Mouse (Mus musculus): ENCODE data around the gene AC109138.7. TPM values are rescaled to one million over a fixed set of nuclear protein-coding genes. Genes with fewer than 3 reads are reported as not detected.
A peak's percentile ranks its signal among the peaks of the same experiment; 100 is the strongest.
"Not testable (repeated sequence)": the region's sequence is repeated elsewhere in the genome, so short reads cannot be mapped to it uniquely, and the experiment has no call there.

AC109138.7 gene
- polyA plus RNA-seq, 1 experiment from 2014 or later, result not detected

DNA sequence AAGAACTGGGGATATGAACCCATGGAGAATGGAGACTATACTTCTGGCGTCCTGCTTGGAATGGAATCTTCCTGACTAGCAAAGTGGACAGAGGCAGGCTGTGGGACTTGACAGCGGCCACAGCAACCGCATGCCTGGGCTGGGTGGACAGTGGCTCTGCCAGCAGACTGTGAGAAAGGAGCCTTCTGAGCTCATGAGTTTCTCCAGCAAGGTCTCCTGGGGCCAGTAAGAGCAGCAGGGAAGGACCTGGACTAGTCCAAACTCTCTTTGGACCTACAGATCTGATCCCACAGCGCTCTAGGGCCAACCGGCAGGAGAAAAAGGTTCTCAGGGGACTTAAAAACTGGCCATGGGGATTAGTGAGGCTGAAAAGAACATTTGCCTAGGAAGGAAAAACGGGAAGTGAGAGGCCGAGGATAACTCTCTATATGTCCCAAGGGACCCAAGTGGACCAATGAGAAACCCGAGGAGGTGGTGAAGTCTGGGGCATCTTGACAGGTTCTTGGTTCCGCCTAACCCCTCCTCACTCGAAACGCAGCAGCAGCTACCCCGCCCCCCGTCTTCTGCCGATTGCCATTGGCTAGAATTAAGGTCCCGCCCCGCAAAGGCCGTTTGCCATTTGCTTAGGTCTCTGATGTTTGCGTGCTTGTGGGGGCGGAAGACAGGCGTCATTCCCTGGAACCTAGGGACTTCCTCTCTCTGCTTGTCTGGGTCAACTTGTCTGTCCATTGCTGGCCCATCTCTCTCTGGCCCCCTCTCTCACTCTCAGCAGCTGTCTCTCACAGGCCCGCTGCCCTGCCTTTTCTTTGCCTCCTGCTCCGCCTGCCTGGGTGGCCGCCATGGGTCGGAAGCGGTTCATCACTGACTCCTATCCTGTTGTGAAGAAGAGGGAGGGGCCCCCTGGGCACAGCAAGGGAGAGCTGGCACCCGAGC, 17.4 kb downstream of the AC109138.7 start, which contains the start of gene Pold4:
Pold4 (plus strand) TSS at position 647 of the 933 bp plus-strand sequence.
- Histone ChIP-seq H3K9ac (ENCODE audit: low read length) (peak within 1 kb of the TSS; percentile 74), H3K27ac (ENCODE audit: low read length) (peak within 1 kb of the TSS; percentile 95), H3K36me3 (ENCODE audit: control insufficient read depth, insufficient read depth, low read length) (no peaks in the 10 kb centered on the region), H3K9me3 (ENCODE audit: control insufficient read depth, low read length) (no peaks in the 10 kb centered on the region), H3K27me3 (ENCODE audit: control insufficient read depth, insufficient read depth, low read depth, low read length) (no peaks in the 10 kb centered on the region; the same call in 1 of the 2 replicates), H3K4me1 (replicated peaks; ENCODE audit: control insufficient read depth, insufficient read depth, low read length) (peaks cover 19% of the 10 kb centered on the region), H3K4me3 (ENCODE audit: low read length) (peak within 1 kb of the TSS; percentile 67), H3K4me2 (ENCODE audit: low read depth, low read length) (peak within 1 kb of the TSS; percentile 90)
- ATAC-seq (ENCODE audit: low read depth), result peak; percentile 93
- WGBS, result 10% methylated on average over 26 of the region's 26 CpGs

DNA sequence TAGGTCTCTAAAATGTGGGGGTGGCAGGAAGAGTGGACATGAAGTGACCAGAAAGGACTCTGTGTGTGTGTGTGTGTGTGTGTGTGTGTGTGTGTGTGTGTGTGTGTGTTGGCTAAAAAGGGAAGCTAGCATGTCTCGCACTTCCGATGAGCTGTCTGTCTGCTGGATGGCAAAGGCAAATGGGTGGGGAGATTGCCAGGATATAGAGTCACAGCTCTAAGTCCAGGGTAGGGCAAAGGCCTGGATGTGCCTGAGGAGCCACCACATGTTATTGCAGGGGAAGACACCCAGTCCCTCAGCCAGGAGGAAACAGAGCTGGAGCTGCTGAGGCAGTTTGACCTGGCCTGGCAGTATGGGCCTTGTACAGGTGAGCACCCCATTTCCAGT, 18.0 kb downstream of the AC109138.7 start:
- no peaks in the 10 kb centered on the region for H3K36me3 ChIP-seq (ENCODE audit: control insufficient read depth, insufficient read depth, low read length)

GRCm38 (mm10) chr19:4232651-4233050, 18.5 kb downstream of the AC109138.7 start:
- ATAC-seq (ENCODE audit: low read depth), result no peak
- Histone ChIP-seq H3K4me3 (ENCODE audit: low read length) (no peak overlapping the region; the same call in 1 of the 2 replicates), H3K4me1 (replicated peaks; ENCODE audit: control insufficient read depth, insufficient read depth, low read length) (peaks cover 16% of the 10 kb centered on the region)

More for the DNA sequence above, 18.0 kb downstream of the AC109138.7 start:
- Histone ChIP-seq H3K27ac (ENCODE audit: low read length) (peak overlapping the region; percentile 95), H3K4me3 (ENCODE audit: low read length) (peak overlapping the region; percentile 67), H3K9me3 (ENCODE audit: control insufficient read depth, low read length) (no peaks in the 10 kb centered on the region), H3K9ac (ENCODE audit: low read length) (peak overlapping the region; percentile 74), H3K4me2 (ENCODE audit: low read depth, low read length) (peak overlapping the region; percentile 90), H3K4me1 (replicated peaks; ENCODE audit: control insufficient read depth, insufficient read depth, low read length) (peaks cover 19% of the 10 kb centered on the region), H3K27me3 (ENCODE audit: control insufficient read depth, insufficient read depth, low read depth, low read length) (no peaks in the 10 kb centered on the region; the same call in 1 of the 2 replicates)
- ATAC-seq (ENCODE audit: low read depth), result peak; percentile 27
- WGBS, result 9% methylated on average over 2 of the region's 2 CpGs

GRCm38 (mm10) chr19:4234548-4234947, 20.4 kb downstream of the AC109138.7 start:
- no peak overlapping the region for H3K27ac ChIP-seq (ENCODE audit: low read length)
- H3K9ac ChIP-seq (ENCODE audit: low read length), result no peak overlapping the region
- no peaks in the 10 kb centered on the region for H3K27me3 ChIP-seq (ENCODE audit: control insufficient read depth, insufficient read depth, low read depth, low read length)
- no peak for ATAC-seq (ENCODE audit: low read depth)
- H3K9me3 ChIP-seq (ENCODE audit: control insufficient read depth, low read length), result no peaks in the 10 kb centered on the region
- no peak overlapping the region for H3K4me2 ChIP-seq (ENCODE audit: low read depth, low read length)
- no peaks in the 10 kb centered on the region for H3K36me3 ChIP-seq (ENCODE audit: control insufficient read depth, insufficient read depth, low read length)
- H3K4me3 ChIP-seq (ENCODE audit: low read length), result no peak overlapping the region
- H3K4me1 ChIP-seq (replicated peaks; ENCODE audit: control insufficient read depth, insufficient read depth, low read length), result peaks cover 11% of the 10 kb centered on the region
- 59% methylated on average over 4 of the region's 4 CpGs for WGBS

More at GRCm38 (mm10) chr19:4232651-4233050, 18.5 kb downstream of the AC109138.7 start:
- peak overlapping the region; percentile 90 for H3K4me2 ChIP-seq (ENCODE audit: low read depth, low read length)
- no peaks in the 10 kb centered on the region; the same call in 1 of the 2 replicates for H3K27me3 ChIP-seq (ENCODE audit: control insufficient read depth, insufficient read depth, low read depth, low read length)
- 80% methylated on average over 7 of the region's 7 CpGs for WGBS
- H3K9ac ChIP-seq (ENCODE audit: low read length), result peak overlapping the region; percentile 74
- no peaks in the 10 kb centered on the region for H3K36me3 ChIP-seq (ENCODE audit: control insufficient read depth, insufficient read depth, low read length)
- no peaks in the 10 kb centered on the region for H3K9me3 ChIP-seq (ENCODE audit: control insufficient read depth, low read length)
- H3K27ac ChIP-seq (ENCODE audit: low read length), result peak overlapping the region; percentile 95; the same call in 1 of the 2 replicates

DNA sequence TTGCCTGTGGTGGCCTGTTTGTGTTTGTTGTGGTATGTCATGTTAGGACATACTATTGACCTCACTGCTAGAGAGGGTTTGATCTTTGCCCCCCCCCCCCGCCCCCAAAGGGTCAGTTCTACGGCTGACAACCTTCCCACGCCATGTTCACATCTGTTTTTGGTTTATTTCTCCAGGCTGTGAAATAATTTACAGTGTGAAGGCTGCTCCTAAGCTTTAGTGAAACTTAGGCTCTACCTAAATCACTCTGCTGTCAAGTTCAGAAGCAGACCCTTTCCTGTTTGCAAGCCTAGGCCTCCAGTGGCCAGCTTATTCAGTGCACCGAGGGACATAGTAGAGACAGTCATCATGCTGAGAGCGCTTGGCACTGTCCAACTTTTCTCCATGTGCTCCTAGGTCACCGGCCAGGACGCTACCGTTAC, 26.1 kb downstream of the AC109138.7 start:
- ATAC-seq (ENCODE audit: low read depth), result no peak
- WGBS, result 47% methylated on average over 8 of the region's 8 CpGs

GRCm38 (mm10) chr19:4242416-4242815, 28.3 kb downstream of the AC109138.7 start:
- Histone ChIP-seq H3K9ac (ENCODE audit: low read length) (no peak overlapping the region), H3K4me2 (ENCODE audit: low read depth, low read length) (no peak overlapping the region), H3K27me3 (ENCODE audit: control insufficient read depth, insufficient read depth, low read depth, low read length) (no peaks in the 10 kb centered on the region; the same call in 1 of the 2 replicates), H3K4me3 (ENCODE audit: low read length) (no peak overlapping the region), H3K36me3 (ENCODE audit: control insufficient read depth, insufficient read depth, low read length) (no peaks in the 10 kb centered on the region), H3K9me3 (ENCODE audit: control insufficient read depth, low read length) (no peaks in the 10 kb centered on the region), H3K4me1 (replicated peaks; ENCODE audit: control insufficient read depth, insufficient read depth, low read length) (no peaks in the 10 kb centered on the region), H3K27ac (ENCODE audit: low read length) (no peak overlapping the region)
- no peak for ATAC-seq (ENCODE audit: low read depth)
- 62% methylated on average over 3 of the region's 3 CpGs for WGBS

More for the DNA sequence above, 26.1 kb downstream of the AC109138.7 start:
- H3K4me1 ChIP-seq (replicated peaks; ENCODE audit: control insufficient read depth, insufficient read depth, low read length), result no peaks in the 10 kb centered on the region
- no peak overlapping the region for H3K27ac ChIP-seq (ENCODE audit: low read length)
- H3K9me3 ChIP-seq (ENCODE audit: control insufficient read depth, low read length), result no peaks in the 10 kb centered on the region
- H3K4me3 ChIP-seq (ENCODE audit: low read length), result no peak overlapping the region
- no peak overlapping the region for H3K4me2 ChIP-seq (ENCODE audit: low read depth, low read length)
- H3K9ac ChIP-seq (ENCODE audit: low read length), result no peak overlapping the region
- H3K36me3 ChIP-seq (ENCODE audit: control insufficient read depth, insufficient read depth, low read length), result no peaks in the 10 kb centered on the region
- no peaks in the 10 kb centered on the region; the same call in 1 of the 2 replicates for H3K27me3 ChIP-seq (ENCODE audit: control insufficient read depth, insufficient read depth, low read depth, low read length)

- no peak overlapping the region for H3K4me2 ChIP-seq (ENCODE audit: low read depth, low read length)
- H3K4me3 ChIP-seq (ENCODE audit: low read length), result no peak overlapping the region
- H3K9ac ChIP-seq (ENCODE audit: low read length), result no peak overlapping the region
- no peaks in the 10 kb centered on the region; the same call in 1 of the 2 replicates for H3K27me3 ChIP-seq (ENCODE audit: control insufficient read depth, insufficient read depth, low read depth, low read length)
- no peak for ATAC-seq (ENCODE audit: low read depth)
- no peaks in the 10 kb centered on the region for H3K36me3 ChIP-seq (ENCODE audit: control insufficient read depth, insufficient read depth, low read length)
- H3K4me1 ChIP-seq (replicated peaks; ENCODE audit: control insufficient read depth, insufficient read depth, low read length), result no peaks in the 10 kb centered on the region
- 72% methylated on average over 6 of the region's 6 CpGs for WGBS
- H3K27ac ChIP-seq (ENCODE audit: low read length), result no peak overlapping the region
- H3K9me3 ChIP-seq (ENCODE audit: control insufficient read depth, low read length), result no peaks in the 10 kb centered on the region
Measured at GRCm38 (mm10) chr19:4244775-4245174, 30.6 kb downstream of the AC109138.7 start.

DNA sequence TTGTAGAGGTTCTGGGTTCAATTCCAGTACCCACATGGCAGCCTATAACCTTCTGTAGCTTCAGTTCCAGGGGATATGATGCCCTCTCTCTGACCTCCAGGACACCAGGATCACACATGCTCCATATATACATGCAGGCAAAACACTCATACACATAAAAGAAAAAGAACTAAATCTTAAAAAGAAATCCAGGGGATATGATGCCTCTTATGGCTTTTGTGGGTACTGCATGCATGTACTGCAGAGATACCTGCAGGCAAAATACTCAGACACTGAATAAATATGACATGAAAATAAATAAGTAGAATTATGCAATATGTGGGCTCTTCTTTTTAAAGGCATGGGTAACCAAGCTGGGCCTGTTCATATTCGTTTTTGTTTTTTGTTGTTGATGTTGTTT, 32.9 kb downstream of the AC109138.7 start:
- H3K9ac ChIP-seq (ENCODE audit: low read length), result no peak overlapping the region
- no peaks in the 10 kb centered on the region for H3K36me3 ChIP-seq (ENCODE audit: control insufficient read depth, insufficient read depth, low read length)
- WGBS, result 47% methylated on average over 1 of the region's 1 CpGs
- no peaks in the 10 kb centered on the region for H3K4me1 ChIP-seq (replicated peaks; ENCODE audit: control insufficient read depth, insufficient read depth, low read length)
- no peak overlapping the region for H3K4me3 ChIP-seq (ENCODE audit: low read length)
- no peaks in the 10 kb centered on the region; the same call in 1 of the 2 replicates for H3K27me3 ChIP-seq (ENCODE audit: control insufficient read depth, insufficient read depth, low read depth, low read length)
- no peak overlapping the region for H3K27ac ChIP-seq (ENCODE audit: low read length)
- no peak for ATAC-seq (ENCODE audit: low read depth)
- H3K4me2 ChIP-seq (ENCODE audit: low read depth, low read length), result no peak overlapping the region
- H3K9me3 ChIP-seq (ENCODE audit: control insufficient read depth, low read length), result no peaks in the 10 kb centered on the region

- not testable (repeated sequence) for H3K9ac ChIP-seq (ENCODE audit: low read length); H3K4me3 ChIP-seq (ENCODE audit: low read length); H3K36me3 ChIP-seq (ENCODE audit: control insufficient read depth, insufficient read depth, low read length); H3K27me3 ChIP-seq (ENCODE audit: control insufficient read depth, insufficient read depth, low read depth, low read length); H3K4me1 ChIP-seq (replicated peaks; ENCODE audit: control insufficient read depth, insufficient read depth, low read length); ATAC-seq (ENCODE audit: low read depth); H3K4me2 ChIP-seq (ENCODE audit: low read depth, low read length); H3K27ac ChIP-seq (ENCODE audit: low read length); H3K9me3 ChIP-seq (ENCODE audit: control insufficient read depth, low read length)
- 48% methylated on average over 1 of the region's 1 CpGs for WGBS
Measured at GRCm38 (mm10) chr19:4248683-4249082, 34.5 kb downstream of the AC109138.7 start.
